Mouse (Mus musculus): ENCODE data around the gene Hhipl1.

Hhipl1 gene

GRCm38 (mm10) chr12:108311741-108312290 lies 5.7 kb downstream of the Hhipl1 start:
- in situ Hi-C loops (cut with MboI; ENCODE audit: low sequenced_read_pairs), result no loop called here

- in situ Hi-C loops (cut with MboI; ENCODE audit: low sequenced_read_pairs), result no loop called here
Measured at GRCm38 (mm10) chr12:108312432-108312851, 6.4 kb downstream of the Hhipl1 start.

GRCm38 (mm10) chr12:108313244-108313772 lies 7.2 kb downstream of the Hhipl1 start:
- in situ Hi-C loops (cut with MboI; ENCODE audit: low sequenced_read_pairs), result no loop called here

- in situ Hi-C loops (cut with MboI; ENCODE audit: low sequenced_read_pairs), result no loop called here
Measured at GRCm38 (mm10) chr12:108315818-108316217, 9.7 kb downstream of the Hhipl1 start.

- in situ Hi-C loops (cut with MboI; ENCODE audit: low sequenced_read_pairs), result no loop called here
Measured at GRCm38 (mm10) chr12:108316655-108317054, 10.6 kb downstream of the Hhipl1 start.

- in situ Hi-C loops (cut with MboI; ENCODE audit: low sequenced_read_pairs), result no loop called here
Measured at GRCm38 (mm10) chr12:108317201-108317738, 11.2 kb downstream of the Hhipl1 start.

GRCm38 (mm10) chr12:108317826-108318430 lies 11.9 kb downstream of the Hhipl1 start:
- in situ Hi-C loops (cut with MboI; ENCODE audit: low sequenced_read_pairs), result no loop called here

- in situ Hi-C loops (cut with MboI; ENCODE audit: low sequenced_read_pairs), result no loop called here
Measured at GRCm38 (mm10) chr12:108318499-108318898, 12.4 kb downstream of the Hhipl1 start.

GRCm38 (mm10) chr12:108320096-108320495 lies 14.0 kb downstream of the Hhipl1 start:
- in situ Hi-C loops (cut with MboI; ENCODE audit: low sequenced_read_pairs), result no loop called here

- in situ Hi-C loops (cut with MboI; ENCODE audit: low sequenced_read_pairs), result no loop called here
Measured at GRCm38 (mm10) chr12:108326401-108326800, 20.3 kb downstream of the Hhipl1 start.

- in situ Hi-C loops (cut with MboI; ENCODE audit: low sequenced_read_pairs), result no loop called here
Measured at GRCm38 (mm10) chr12:108327889-108328491, 21.9 kb downstream of the Hhipl1 start.

GRCm38 (mm10) chr12:108333056-108333455 lies 27.0 kb downstream of the Hhipl1 start:
- in situ Hi-C loops (cut with MboI; ENCODE audit: low sequenced_read_pairs), result no loop called here

GRCm38 (mm10) chr12:108333481-108333882 lies 27.4 kb downstream of the Hhipl1 start:
- in situ Hi-C loops (cut with MboI; ENCODE audit: low sequenced_read_pairs), result no loop called here

GRCm38 (mm10) chr12:108333895-108334445 lies 27.9 kb downstream of the Hhipl1 start, which contains the start of gene Cyp46a1:
Gene Cyp46a1, plus strand, starts transcription at chr12:108334381.
- in situ Hi-C loops (cut with MboI; ENCODE audit: low sequenced_read_pairs), result no loop called here

- in situ Hi-C loops (cut with MboI; ENCODE audit: low sequenced_read_pairs), result no loop called here
Measured at GRCm38 (mm10) chr12:108334529-108334928, 28.5 kb downstream of the Hhipl1 start.

GRCm38 (mm10) chr12:108338572-108339190 lies 32.6 kb downstream of the Hhipl1 start:
- in situ Hi-C loops (cut with MboI; ENCODE audit: low sequenced_read_pairs), result no loop called here

- in situ Hi-C loops (cut with MboI; ENCODE audit: low sequenced_read_pairs), result no loop called here
Measured at GRCm38 (mm10) chr12:108348151-108348550, 42.1 kb downstream of the Hhipl1 start.

- in situ Hi-C loops (cut with MboI; ENCODE audit: low sequenced_read_pairs), result no loop called here
Measured at GRCm38 (mm10) chr12:108349026-108349425, 43.0 kb downstream of the Hhipl1 start.

- in situ Hi-C loops (cut with MboI; ENCODE audit: low sequenced_read_pairs), result loop anchor here (25.0 kb wide), 1 partner anchor 136 kb away; no protein-coding TSS in a partner anchor
Measured at GRCm38 (mm10) chr12:108350931-108351330, 44.9 kb downstream of the Hhipl1 start.

GRCm38 (mm10) chr12:108352371-108353136 lies 46.5 kb downstream of the Hhipl1 start:
- in situ Hi-C loops (cut with MboI; ENCODE audit: low sequenced_read_pairs), result loop anchor here (25.0 kb wide), 1 partner anchor 135 kb away; no protein-coding TSS in a partner anchor

All from CH12F3 (cell line).